Mouse (Mus musculus) cerebellum, adult 9-11 months (tissue): ENCODE measurements around the gene Dph6.

ENCODE experiments used
- DNase-seq: peaks from one replicate; pipeline ENCODE4 v3.0.0; 2022

The Dph6 gene

DNA sequence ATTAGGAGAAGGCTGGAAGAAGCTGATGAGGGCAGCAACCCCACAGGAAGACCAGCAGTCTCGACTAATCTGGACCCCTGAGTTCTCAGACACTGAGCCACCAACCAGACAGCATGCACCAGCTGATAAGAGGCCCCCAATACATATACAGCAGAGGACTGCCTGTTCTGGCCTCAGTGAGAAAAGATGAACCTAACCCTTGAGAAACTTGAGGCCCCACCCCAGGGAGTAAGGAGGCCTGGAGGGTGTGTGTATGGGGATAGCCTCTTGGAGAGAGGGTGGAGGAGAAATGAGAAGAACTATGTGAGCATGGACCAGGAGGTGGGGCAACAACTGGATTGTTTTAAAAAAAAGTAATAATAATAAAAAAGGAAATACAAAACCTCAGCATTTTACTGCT, 118.7 kb downstream of the Dph6 start:
- no peak for DNase-seq

DNA sequence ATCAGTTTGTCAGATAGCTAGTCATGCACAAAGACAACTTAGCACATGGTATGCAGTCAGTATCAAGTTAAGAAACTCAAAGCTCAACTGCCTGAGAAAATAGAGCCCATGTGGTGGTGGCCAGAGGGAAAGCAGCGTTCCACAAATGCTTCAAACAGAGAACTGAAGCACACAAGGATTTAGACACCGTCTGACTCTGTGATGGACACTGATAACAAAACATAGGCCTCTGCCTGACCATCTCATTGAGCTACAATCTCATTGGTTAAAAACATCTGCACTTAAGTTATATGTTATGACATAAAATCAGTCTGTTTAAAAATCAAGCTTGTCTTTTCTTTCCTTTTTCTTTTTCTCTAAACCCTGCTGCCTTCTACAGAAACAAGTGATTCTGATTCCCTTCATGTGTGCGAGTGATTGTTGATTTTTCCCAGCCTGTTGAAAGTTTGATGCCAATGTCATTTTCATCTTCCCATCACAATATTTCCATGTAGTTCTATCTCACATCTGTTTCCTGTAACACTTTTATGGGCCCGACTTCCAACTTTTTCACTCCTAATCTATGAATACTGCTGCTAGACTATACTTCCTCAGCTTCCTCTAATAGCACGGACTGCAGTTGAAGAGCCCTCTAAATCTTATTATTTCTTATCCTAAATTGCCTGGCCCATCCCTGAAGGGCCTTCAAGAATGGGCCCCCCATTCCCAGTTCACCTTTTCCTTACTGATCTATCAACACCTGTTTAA, 123.6 kb downstream of the Dph6 start:
- DNase-seq = no peak

DNA sequence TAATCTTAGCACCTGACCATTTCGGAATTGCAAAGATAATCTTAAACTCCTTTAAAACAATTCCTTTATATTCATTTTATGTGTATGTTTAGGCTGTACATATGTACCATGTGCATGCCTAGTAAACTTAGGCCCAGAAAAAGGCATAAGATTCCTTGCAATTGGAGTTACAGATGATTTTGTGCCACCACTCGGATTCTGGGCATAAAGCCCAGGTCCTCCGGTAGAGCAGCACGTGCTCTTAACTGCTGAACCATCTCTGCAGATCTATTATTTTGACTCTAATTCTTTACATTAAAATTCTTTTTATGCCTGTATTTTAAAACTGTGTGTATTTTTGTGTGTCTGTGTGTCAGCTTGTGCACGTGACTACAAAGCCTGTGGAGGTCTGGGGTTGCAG, 134.3 kb downstream of the Dph6 start:
- DNase-seq = no peak

DNA sequence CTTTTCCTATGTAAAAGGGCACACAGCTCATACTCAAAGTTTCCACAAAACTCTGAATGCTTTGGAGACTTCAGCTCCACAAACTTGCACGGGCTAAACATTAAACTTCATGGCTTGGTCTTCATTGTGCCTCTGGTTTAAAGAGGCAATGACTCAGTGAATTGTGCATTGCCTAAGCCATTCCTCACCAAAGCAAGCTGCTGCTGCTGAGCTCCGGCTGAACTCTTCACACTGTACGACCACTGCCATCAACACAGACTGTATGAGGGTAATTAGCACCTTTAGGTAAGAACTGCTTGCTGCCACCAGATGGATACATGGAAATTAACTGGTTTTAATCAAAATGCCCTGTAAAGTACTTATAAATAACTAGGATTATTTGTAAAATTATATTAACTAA, 134.9 kb downstream of the Dph6 start:
- DNase-seq = no peak

DNA sequence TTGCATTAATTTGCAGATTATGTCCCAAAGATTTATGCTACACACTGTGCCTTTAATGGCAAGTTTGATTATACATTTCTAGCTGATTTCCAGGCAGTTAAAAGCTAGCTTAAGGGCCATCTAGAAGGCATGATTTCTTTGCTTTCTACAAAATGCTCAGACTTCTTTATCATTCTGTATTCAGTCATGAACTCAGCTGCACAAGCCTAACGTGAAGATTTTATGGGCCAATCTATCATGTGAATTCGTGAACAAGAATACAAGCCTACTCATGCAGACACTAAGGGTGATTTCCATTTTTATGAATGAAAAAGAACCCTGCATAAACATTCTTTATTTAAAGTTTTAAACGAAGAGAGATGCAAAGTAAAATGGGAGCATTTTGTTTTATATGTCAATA, 162.4 kb downstream of the Dph6 start:
- no peak for DNase-seq

DNA sequence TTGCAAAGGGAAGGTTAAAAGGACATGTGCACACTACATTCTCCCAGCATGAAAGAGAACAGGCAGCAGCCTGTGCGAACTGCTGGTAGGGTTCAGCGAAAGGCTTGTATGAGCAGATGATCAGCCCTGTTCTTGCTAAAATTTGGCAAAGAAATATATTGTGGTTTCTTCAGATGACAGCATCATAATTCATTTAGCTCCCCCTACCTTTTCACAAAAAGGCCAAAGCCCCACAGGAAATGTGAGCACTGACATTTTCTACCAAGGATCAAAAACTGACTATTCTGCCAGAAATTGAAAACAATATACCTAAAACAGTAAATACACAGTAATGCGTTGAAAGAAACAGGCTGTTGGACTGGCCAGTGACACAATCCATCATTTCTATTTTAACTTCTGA, 162.9 kb downstream of the Dph6 start:
- peak; percentile 4 for DNase-seq

DNA sequence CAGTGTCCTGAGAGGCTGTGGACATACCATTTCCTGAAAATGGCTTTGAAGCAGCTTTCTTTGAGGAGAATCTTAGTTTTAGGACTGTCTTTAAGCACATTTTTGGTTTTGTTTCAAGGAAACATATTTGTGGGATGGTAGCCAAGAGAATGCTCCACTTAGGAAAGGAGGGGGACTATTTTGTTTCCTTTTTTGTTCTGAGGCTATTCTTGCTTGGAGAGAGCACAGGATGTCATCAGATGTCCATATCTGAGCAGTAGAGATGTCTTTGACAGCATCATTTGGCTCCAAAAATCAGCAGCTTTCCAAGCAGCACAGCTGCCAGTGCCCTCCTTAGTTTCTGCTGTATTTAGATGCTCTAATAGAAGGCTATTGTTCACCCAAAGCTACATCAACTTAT, 167.8 kb downstream of the Dph6 start:
- peak; percentile 9 for DNase-seq
